ENCODE assay signal across 32 mouse cellular contexts in the genomic region with DNA sequence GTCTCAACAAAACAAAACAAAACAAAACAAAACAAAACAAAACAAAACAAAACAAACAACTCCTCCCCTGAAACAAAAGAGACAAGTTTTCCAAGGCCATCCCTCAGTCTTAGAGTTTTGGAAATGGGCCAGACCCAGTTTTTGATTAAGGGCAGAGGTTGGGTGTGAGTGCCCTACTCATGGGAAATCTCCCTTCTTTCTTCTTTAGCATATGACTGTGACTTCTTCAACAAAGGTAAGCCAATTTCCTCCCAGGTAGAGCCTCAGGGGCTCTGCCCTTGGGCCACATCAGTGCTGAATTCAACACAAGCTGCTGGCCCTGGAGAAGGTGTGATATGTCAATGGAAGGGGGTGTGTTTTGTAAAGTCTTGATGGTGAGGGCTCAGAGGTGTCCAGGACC. TPM values are rescaled to one million over a fixed set of nuclear protein-coding genes. Genes with fewer than 3 reads are reported as not detected.
"Had no signal": no experiment of that assay in that cellular context is flagged by ENCODE, and none has a peak within 500 bp of the region (broad histone marks: within the 10 kb centered on the region; RNA-seq: fewer than 3 reads in every experiment).

No protein-coding gene starts in this region.

- H3K36me3 ChIP-seq: heart, embryonic 10.5 days; heart, embryonic 12.5 days; hindbrain, embryonic 10.5 days; hindbrain, embryonic 12.5 days; intestine, embryonic 15.5 days; limb, embryonic 10.5 days; limb, embryonic 12.5 days; liver, embryonic 13.5 days had no signal

- H3K4me3 ChIP-seq: gastrocnemius, adult 2 months; heart, embryonic 10.5 days; heart, embryonic 12.5 days; hindbrain, embryonic 10.5 days; hindbrain, embryonic 12.5 days; intestine, embryonic 15.5 days; layer of hippocampus, adult 2 months; left cerebral cortex, adult 2 months; limb, embryonic 10.5 days; limb, embryonic 12.5 days; liver, embryonic 13.5 days had no signal

- H3K27ac ChIP-seq: gastrocnemius, adult 2 months; heart, embryonic 10.5 days; hindbrain, embryonic 10.5 days; hindbrain, embryonic 12.5 days; hindbrain, embryonic 14.5 days; intestine, embryonic 15.5 days; layer of hippocampus, adult 2 months; left cerebral cortex, adult 2 months; limb, embryonic 10.5 days; limb, embryonic 12.5 days; liver, embryonic 13.5 days had no signal

- H3K9me3 ChIP-seq: heart, embryonic 10.5 days; heart, embryonic 12.5 days; hindbrain, embryonic 10.5 days; hindbrain, embryonic 12.5 days; intestine, embryonic 15.5 days; limb, embryonic 10.5 days; limb, embryonic 12.5 days; liver, embryonic 13.5 days had no signal

- H3K9ac ChIP-seq: heart, embryonic 12.5 days; hindbrain, embryonic 12.5 days; hindbrain, embryonic 14.5 days; intestine, embryonic 15.5 days; limb, embryonic 12.5 days; liver, embryonic 13.5 days had no signal

- H3K4me1 ChIP-seq: hindbrain, embryonic 10.5 days; hindbrain, embryonic 12.5 days; intestine, embryonic 15.5 days; limb, embryonic 10.5 days; limb, embryonic 12.5 days; liver, embryonic 13.5 days had no signal

- ATAC-seq: hindbrain, embryonic 16.5 days; inflammation-experienced regulatory T-cells, adult 6 months; intestine, embryonic 15.5 days; intestine, postnatal 0 days had no signal

- H3K4me2 ChIP-seq: heart, embryonic 12.5 days; hindbrain, embryonic 12.5 days; hindbrain, embryonic 14.5 days; intestine, embryonic 15.5 days; limb, embryonic 12.5 days; liver, embryonic 11.5 days; liver, embryonic 13.5 days had no signal

- DNase-seq: gastrocnemius, adult 2 months; gastrocnemius, postnatal 10 days; gastrocnemius, postnatal 25 days; heart, adult 18-20 months; heart, postnatal 10 days; heart, postnatal 4 days; kidney, adult 18-20 months; kidney, adult 8-10 months; kidney, postnatal 10 days; kidney, postnatal 25 days; kidney, postnatal 4 days; liver; liver, embryonic 13.5 days had no signal

RNA-seq across cellular contexts. Expression of gene Otog, which starts 40.1 kb away (rescaled TPM):
- total RNA-seq: granulocyte monocyte progenitor cell, adult 5-6 weeks; heart, postnatal 10 days; heart, postnatal 25 days; heart, postnatal 4 days had no signal
- polyA plus RNA-seq: heart, embryonic 10.5 days; heart, embryonic 12.5 days; heart, embryonic 14.5 days; heart, embryonic 16.5 days; inflammation-experienced regulatory T-cells, adult 6 months; intestine, postnatal 0 days; liver, embryonic 11.5 days; liver, embryonic 13.5 days had no signal

RNA-seq across cellular contexts. Expression of gene Ush1c, which starts 42.6 kb away (rescaled TPM):
- total RNA-seq: granulocyte monocyte progenitor cell, adult 5-6 weeks; layer of hippocampus, postnatal 14 days had no signal
- polyA plus RNA-seq: inflammation-experienced regulatory T-cells, adult 6 months; liver, embryonic 13.5 days had no signal
